Mouse (Mus musculus): ENCODE data around the gene Cacna2d2. TPM values are rescaled to one million over a fixed set of nuclear protein-coding genes. Genes with fewer than 3 reads are reported as not detected.

Cacna2d2 gene
- polyA plus RNA-seq, 1 experiment from 2014 or later: 0.35 TPM

GRCm38 (mm10) chr9:107521190-107521589 lies 121.8 kb downstream of the Cacna2d2 start:
- H3K4me2 ChIP-seq (ENCODE audit: low read length): peak overlapping the region; percentile 45
- no peaks in the 10 kb centered on the region for H3K9me3 ChIP-seq (ENCODE audit: control insufficient read depth, low read length)
- peaks cover 15% of the 10 kb centered on the region; the same call in 1 of the 2 replicates for H3K27me3 ChIP-seq (replicated peaks; ENCODE audit: control insufficient read depth, insufficient read depth, low read length)
- ATAC-seq (replicated peaks; ENCODE audit: low FRiP score, low TSS enrichment, low read depth) (no peak; the same call in 1 of the 2 replicates), DNase-seq (ENCODE audit: low spot score) (no peak)
- no peak overlapping the region; the same call in 1 of the 2 replicates for H3K27ac ChIP-seq (ENCODE audit: low read depth)
- no peak overlapping the region for H3K9ac ChIP-seq (ENCODE audit: low read length)
- H3K4me3 ChIP-seq (ENCODE audit: low read depth, low read length): no peak overlapping the region
- no peaks in the 10 kb centered on the region for H3K36me3 ChIP-seq (ENCODE audit: control insufficient read depth, insufficient read depth, low read length)
- WGBS: 33% methylated on average over 5 of the region's 5 CpGs
- peaks cover 16% of the 10 kb centered on the region for H3K4me1 ChIP-seq (replicated peaks; ENCODE audit: control insufficient read depth, insufficient read depth, low read length)

- Histone ChIP-seq H3K27me3 (replicated peaks; ENCODE audit: control insufficient read depth, insufficient read depth, low read length) (peaks cover 18% of the 10 kb centered on the region; the same call in 1 of the 2 replicates), H3K4me1 (replicated peaks; ENCODE audit: control insufficient read depth, insufficient read depth, low read length) (peaks cover 16% of the 10 kb centered on the region), H3K9ac (ENCODE audit: low read length) (peak overlapping the region; percentile 18; the same call in 1 of the 2 replicates), H3K27ac (ENCODE audit: low read depth) (peak overlapping the region; percentile 17; the same call in 1 of the 2 replicates), H3K4me2 (ENCODE audit: low read length) (peak overlapping the region; percentile 45), H3K36me3 (ENCODE audit: control insufficient read depth, insufficient read depth, low read length) (no peaks in the 10 kb centered on the region), H3K4me3 (ENCODE audit: low read depth, low read length) (peak overlapping the region; percentile 6; the same call in 1 of the 2 replicates), H3K9me3 (ENCODE audit: control insufficient read depth, low read length) (no peaks in the 10 kb centered on the region)
- peak; percentile 63 for DNase-seq (ENCODE audit: low spot score)
- WGBS: 18% methylated on average over 25 of the region's 25 CpGs
- ATAC-seq (replicated peaks; ENCODE audit: low FRiP score, low TSS enrichment, low read depth): peak; percentile 56
Measured at GRCm38 (mm10) chr9:107521711-107522399, 122.4 kb downstream of the Cacna2d2 start.

GRCm38 (mm10) chr9:107522400-107522711 lies 122.9 kb downstream of the Cacna2d2 start:
- WGBS: 16% methylated on average over 2 of the region's 2 CpGs
- ATAC-seq (replicated peaks; ENCODE audit: low FRiP score, low TSS enrichment, low read depth) (no peak), DNase-seq (ENCODE audit: low spot score) (no peak)
- H3K27me3 ChIP-seq (replicated peaks; ENCODE audit: control insufficient read depth, insufficient read depth, low read length): peaks cover 21% of the 10 kb centered on the region; the same call in 1 of the 2 replicates
- H3K9ac ChIP-seq (ENCODE audit: low read length): 0 out of 2 replicates have a peak overlapping the region, but pooled peaks have one; percentile 18
- no peaks in the 10 kb centered on the region for H3K9me3 ChIP-seq (ENCODE audit: control insufficient read depth, low read length)
- H3K4me3 ChIP-seq (ENCODE audit: low read depth, low read length): no peak overlapping the region
- H3K36me3 ChIP-seq (ENCODE audit: control insufficient read depth, insufficient read depth, low read length): no peaks in the 10 kb centered on the region
- H3K4me2 ChIP-seq (ENCODE audit: low read length): peak overlapping the region; percentile 45
- H3K4me1 ChIP-seq (replicated peaks; ENCODE audit: control insufficient read depth, insufficient read depth, low read length): peaks cover 20% of the 10 kb centered on the region
- H3K27ac ChIP-seq (ENCODE audit: low read depth): 0 out of 2 replicates have a peak overlapping the region, but pooled peaks have one; percentile 17

GRCm38 (mm10) chr9:107526198-107527026 lies 127.0 kb downstream of the Cacna2d2 start:
- DNase-seq (ENCODE audit: low spot score) (peak; percentile 98), ATAC-seq (replicated peaks; ENCODE audit: low FRiP score, low TSS enrichment, low read depth) (peak; percentile 73)
- no peaks in the 10 kb centered on the region for H3K9me3 ChIP-seq (ENCODE audit: control insufficient read depth, low read length)
- H3K4me1 ChIP-seq (replicated peaks; ENCODE audit: control insufficient read depth, insufficient read depth, low read length): peaks cover 13% of the 10 kb centered on the region
- H3K4me2 ChIP-seq (ENCODE audit: low read length): peak overlapping the region; percentile 77
- no peaks in the 10 kb centered on the region for H3K36me3 ChIP-seq (ENCODE audit: control insufficient read depth, insufficient read depth, low read length)
- no peak overlapping the region for H3K27ac ChIP-seq (ENCODE audit: low read depth)
- WGBS: 5% methylated on average over 44 of the region's 44 CpGs
- H3K9ac ChIP-seq (ENCODE audit: low read length): peak overlapping the region; percentile 10; the same call in 1 of the 2 replicates
- H3K27me3 ChIP-seq (replicated peaks; ENCODE audit: control insufficient read depth, insufficient read depth, low read length): peaks cover 31% of the 10 kb centered on the region; the same call in 1 of the 2 replicates
- H3K4me3 ChIP-seq (ENCODE audit: low read depth, low read length): peak overlapping the region; percentile 32

GRCm38 (mm10) chr9:107533791-107534407 lies 134.5 kb downstream of the Cacna2d2 start, which contains the start of gene Tmem115:
Tmem115 (plus strand) TSS chr9:107533945.
- peaks cover 21% of the 10 kb centered on the region for H3K4me1 ChIP-seq (replicated peaks; ENCODE audit: control insufficient read depth, insufficient read depth, low read length)
- peak within 1 kb of the TSS; percentile 67 for H3K27ac ChIP-seq (ENCODE audit: low read depth)
- peak within 1 kb of the TSS; percentile 96 for H3K4me2 ChIP-seq (ENCODE audit: low read length)
- peak; percentile 91 for DNase-seq (ENCODE audit: low spot score)
- peak; percentile 97 for ATAC-seq (replicated peaks; ENCODE audit: low FRiP score, low TSS enrichment, low read depth)
- H3K36me3 ChIP-seq (ENCODE audit: control insufficient read depth, insufficient read depth, low read length): peaks cover 23% of the 10 kb centered on the region
- peak within 1 kb of the TSS; percentile 78 for H3K4me3 ChIP-seq (ENCODE audit: low read depth, low read length)
- no peaks in the 10 kb centered on the region for H3K9me3 ChIP-seq (ENCODE audit: control insufficient read depth, low read length)
- H3K27me3 ChIP-seq (replicated peaks; ENCODE audit: control insufficient read depth, insufficient read depth, low read length): no peaks in the 10 kb centered on the region
- under 1% methylated on average over 48 of the region's 48 CpGs for WGBS
- peak within 1 kb of the TSS; percentile 87 for H3K9ac ChIP-seq (ENCODE audit: low read length)

- H3K4me2 ChIP-seq (ENCODE audit: low read length): peak overlapping the region; percentile 96
- no peak for DNase-seq (ENCODE audit: low spot score)
- no peaks in the 10 kb centered on the region for H3K27me3 ChIP-seq (replicated peaks; ENCODE audit: control insufficient read depth, insufficient read depth, low read length)
- no peaks in the 10 kb centered on the region for H3K9me3 ChIP-seq (ENCODE audit: control insufficient read depth, low read length)
- peak overlapping the region; percentile 78 for H3K4me3 ChIP-seq (ENCODE audit: low read depth, low read length)
- H3K36me3 ChIP-seq (ENCODE audit: control insufficient read depth, insufficient read depth, low read length): peaks cover 30% of the 10 kb centered on the region
- H3K27ac ChIP-seq (ENCODE audit: low read depth): peak overlapping the region; percentile 67
- H3K9ac ChIP-seq (ENCODE audit: low read length): peak overlapping the region; percentile 87
- ATAC-seq (replicated peaks; ENCODE audit: low FRiP score, low TSS enrichment, low read depth): no peak
- H3K4me1 ChIP-seq (replicated peaks; ENCODE audit: control insufficient read depth, insufficient read depth, low read length): peaks cover 21% of the 10 kb centered on the region
- WGBS: under 1% methylated on average over 40 of the region's 40 CpGs
Measured at GRCm38 (mm10) chr9:107534408-107535202, 135.2 kb downstream of the Cacna2d2 start.

GRCm38 (mm10) chr9:107538231-107538630 lies 138.8 kb downstream of the Cacna2d2 start:
- ATAC-seq (replicated peaks; ENCODE audit: low FRiP score, low TSS enrichment, low read depth) (no peak), DNase-seq (ENCODE audit: low spot score) (no peak)
- no peak overlapping the region for H3K27ac ChIP-seq (ENCODE audit: low read depth)
- H3K4me3 ChIP-seq (ENCODE audit: low read depth, low read length): no peak overlapping the region
- H3K4me1 ChIP-seq (replicated peaks; ENCODE audit: control insufficient read depth, insufficient read depth, low read length): peaks cover 33% of the 10 kb centered on the region
- no peaks in the 10 kb centered on the region for H3K9me3 ChIP-seq (ENCODE audit: control insufficient read depth, low read length)
- H3K4me2 ChIP-seq (ENCODE audit: low read length): no peak overlapping the region
- WGBS: 94% methylated on average over 7 of the region's 7 CpGs
- H3K36me3 ChIP-seq (ENCODE audit: control insufficient read depth, insufficient read depth, low read length): peaks cover 36% of the 10 kb centered on the region
- no peak overlapping the region for H3K9ac ChIP-seq (ENCODE audit: low read length)
- H3K27me3 ChIP-seq (replicated peaks; ENCODE audit: control insufficient read depth, insufficient read depth, low read length): no peaks in the 10 kb centered on the region
